ENCODE assay signal across 19 mouse cellular contexts in genomic region chr13:46833586-46833985, GRCm38 (mm10).
"Had no signal": no experiment of that assay in that cellular context is flagged by ENCODE, and none has a peak within 500 bp of the region (broad histone marks: within the 10 kb centered on the region; RNA-seq: fewer than 3 reads in every experiment).

No protein-coding gene starts in this region.

- H3K9me3 ChIP-seq: heart, embryonic 15.5 days; intestine, embryonic 15.5 days; limb, embryonic 10.5 days had no signal

- H3K4me1 ChIP-seq: heart, embryonic 15.5 days; intestine, embryonic 15.5 days; limb, embryonic 10.5 days; limb, embryonic 12.5 days; liver, embryonic 13.5 days had no signal

- ATAC-seq: hindbrain, embryonic 16.5 days; inflammation-experienced regulatory T-cells, adult 6 months; intestine, embryonic 15.5 days; intestine, postnatal 0 days had no signal

- H3K27ac ChIP-seq: heart, adult 2 months; heart, embryonic 13.5 days; heart, embryonic 15.5 days; hindbrain, embryonic 14.5 days; intestine, embryonic 15.5 days; layer of hippocampus, adult 2 months; left cerebral cortex, adult 2 months; limb, embryonic 10.5 days; limb, embryonic 12.5 days; liver, embryonic 13.5 days had no signal

- H3K4me2 ChIP-seq: heart, embryonic 11.5 days; heart, embryonic 13.5 days; heart, embryonic 15.5 days; hindbrain, embryonic 14.5 days; intestine, embryonic 15.5 days; limb, embryonic 12.5 days; liver, embryonic 11.5 days; liver, embryonic 13.5 days had no signal

- H3K27me3 ChIP-seq: heart, embryonic 13.5 days; heart, embryonic 15.5 days; intestine, embryonic 15.5 days; limb, embryonic 12.5 days; liver, embryonic 13.5 days had no signal

- H3K9ac ChIP-seq: heart, embryonic 13.5 days; heart, embryonic 15.5 days; hindbrain, embryonic 14.5 days; intestine, embryonic 15.5 days; limb, embryonic 12.5 days; liver, embryonic 13.5 days had no signal

- H3K4me3 ChIP-seq: heart, adult 2 months; heart, embryonic 13.5 days; heart, embryonic 15.5 days; intestine, embryonic 15.5 days; layer of hippocampus, adult 2 months; left cerebral cortex, adult 2 months; limb, embryonic 10.5 days; limb, embryonic 12.5 days; liver, embryonic 13.5 days had no signal

- DNase-seq: gastrocnemius, postnatal 14 days; gastrocnemius, postnatal 36 days; heart, adult 2 months; heart, postnatal 14 days; kidney, postnatal 10 days; liver, embryonic 13.5 days had no signal
